In genomic region chr11:57857709-57858108, GRCm38 (mm10) we compare ENCODE assay signal across 38 mouse cellular contexts. TPM values are rescaled to one million over a fixed set of nuclear protein-coding genes. Genes with fewer than 3 reads are reported as not detected.
"Had no signal": no experiment of that assay in that cellular context is flagged by ENCODE, and none has a peak within 500 bp of the region (broad histone marks: within the 10 kb centered on the region; RNA-seq: fewer than 3 reads in every experiment).

No protein-coding gene starts in this region.

- H3K4me3 ChIP-seq: gastrocnemius, adult 2 months; heart, embryonic 13.5 days; heart, embryonic 15.5 days; hindbrain, embryonic 10.5 days; hindbrain, embryonic 12.5 days; intestine, embryonic 15.5 days; kidney, embryonic 15.5 days; limb, embryonic 13.5 days; limb, embryonic 15.5 days had no signal

- H3K9ac ChIP-seq: heart, embryonic 13.5 days; heart, embryonic 15.5 days; hindbrain, embryonic 12.5 days; hindbrain, embryonic 14.5 days; intestine, embryonic 15.5 days; kidney, embryonic 15.5 days; limb, embryonic 13.5 days; limb, embryonic 15.5 days had no signal

- H3K36me3 ChIP-seq: heart, embryonic 13.5 days; heart, embryonic 15.5 days; hindbrain, embryonic 10.5 days; hindbrain, embryonic 12.5 days; intestine, embryonic 15.5 days; kidney, embryonic 15.5 days; limb, embryonic 13.5 days; limb, embryonic 15.5 days had no signal

- DNase-seq: gastrocnemius, adult 2 months; gastrocnemius, postnatal 10 days; gastrocnemius, postnatal 25 days; heart, adult 18-20 months; heart, postnatal 14 days; heart, postnatal 4 days; kidney, adult 2 months; kidney, adult 9 months; kidney, postnatal 14 days; kidney, postnatal 36 days; layer of hippocampus, adult 9-11 months; layer of hippocampus, postnatal 36 days; left cerebral cortex, postnatal 4 days had no signal

- H3K27ac ChIP-seq: gastrocnemius, adult 2 months; heart, embryonic 13.5 days; heart, embryonic 15.5 days; hindbrain, embryonic 10.5 days; hindbrain, embryonic 12.5 days; hindbrain, embryonic 14.5 days; intestine, embryonic 15.5 days; kidney, embryonic 15.5 days; kidney, postnatal 0 days; limb, embryonic 13.5 days; limb, embryonic 15.5 days had no signal

- H3K4me2 ChIP-seq: heart, embryonic 13.5 days; heart, embryonic 15.5 days; hindbrain, embryonic 12.5 days; hindbrain, embryonic 14.5 days; intestine, embryonic 15.5 days; kidney, embryonic 15.5 days; limb, embryonic 13.5 days; limb, embryonic 15.5 days had no signal

- H3K4me1 ChIP-seq: heart, embryonic 13.5 days; heart, embryonic 15.5 days; hindbrain, embryonic 12.5 days; intestine, embryonic 15.5 days; kidney, embryonic 15.5 days had no signal

- H3K9me3 ChIP-seq: heart, embryonic 13.5 days; heart, embryonic 15.5 days; hindbrain, embryonic 10.5 days; hindbrain, embryonic 12.5 days; intestine, embryonic 15.5 days; kidney, embryonic 15.5 days; limb, embryonic 13.5 days; limb, embryonic 15.5 days had no signal

- H3K27me3 ChIP-seq: hindbrain, embryonic 12.5 days; intestine, embryonic 15.5 days; limb, embryonic 13.5 days; limb, embryonic 15.5 days had no signal

- ATAC-seq: forebrain, embryonic 16.5 days; hindbrain, embryonic 16.5 days; inflammation-experienced regulatory T-cells, adult 6 months; intestine, embryonic 15.5 days; intestine, postnatal 0 days had no signal

RNA-seq across cellular contexts. Expression of gene Hand1, which starts 25.1 kb away (rescaled TPM):
- total RNA-seq: gastrocnemius, adult 2 months; gastrocnemius, postnatal 10 days; gastrocnemius, postnatal 25 days; gastrocnemius, postnatal 4 days; granulocyte monocyte progenitor cell, adult 5-6 weeks; heart, adult 18-20 months; heart, adult 8-10 months; heart, postnatal 14 days; layer of hippocampus, adult 18-20 months; layer of hippocampus, adult 8-10 months; layer of hippocampus, postnatal 14 days; layer of hippocampus, postnatal 36 days; left cerebral cortex, adult 18-20 months; left cerebral cortex, adult 8-10 months; left cerebral cortex, postnatal 10 days; left cerebral cortex, postnatal 25 days; left cerebral cortex, postnatal 4 days; liver, adult 2 months had no signal
- polyA plus RNA-seq: forebrain, embryonic 16.5 days; hindbrain, embryonic 14.5 days; hindbrain, embryonic 16.5 days; inflammation-experienced regulatory T-cells, adult 6 months; liver, adult 2 months had no signal
